Mouse (Mus musculus): ENCODE data around the gene Spata1. TPM values are rescaled to one million over a fixed set of nuclear protein-coding genes. Genes with fewer than 3 reads are reported as not detected.

Spata1 gene
- 6.4 and 7.5 TPM in 2 replicates for polyA plus RNA-seq (2015; fragmentation: Nextera tagmentation; extraction: Ambion mirVana)

DNA sequence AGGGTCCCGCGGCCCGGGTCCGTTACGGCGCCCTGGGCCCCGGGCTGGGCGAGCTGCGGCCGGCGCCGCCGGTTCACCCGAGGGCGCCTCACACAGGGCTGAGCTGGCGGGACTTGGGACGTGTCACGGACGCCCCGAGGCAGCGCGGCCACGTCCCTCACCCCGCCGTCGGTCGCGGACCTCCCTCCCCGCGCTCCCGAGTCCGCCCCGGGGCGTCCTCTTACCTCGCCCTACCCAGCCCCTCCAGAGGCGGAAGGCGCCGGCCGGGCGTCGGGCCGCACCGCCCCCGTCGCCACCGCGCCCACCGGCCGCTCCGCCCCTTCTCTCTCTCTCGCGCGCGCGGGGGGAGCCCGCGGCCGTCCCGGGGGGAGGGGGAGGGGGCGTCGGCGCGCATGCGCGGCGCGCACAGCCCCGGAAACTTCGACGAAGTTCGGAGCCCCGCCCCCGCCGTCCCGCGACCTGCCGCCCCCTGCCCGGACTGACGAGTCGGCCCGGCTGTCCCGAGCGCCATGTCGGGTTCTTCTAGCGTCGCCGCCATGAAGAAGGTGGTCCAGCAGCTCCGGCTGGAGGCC lies at the start of gene Spata1, which contains the start of gene Gng5:
TSS of gene Spata1 (minus strand) at position 323 of the 572 bp plus-strand sequence.
TSS of gene Gng5 (plus strand) at position 377 of the 572 bp plus-strand sequence.
- Histone ChIP-seq H3K36me3 (peaks cover 8% of the 10 kb centered on the region), H3K27ac (peak within 1 kb of the TSS; percentile 86), H3K9me3 (no peaks in the 10 kb centered on the region), H3K4me3 (peak within 1 kb of the TSS; percentile 79), H3K9ac (peak within 1 kb of the TSS; percentile 82), H3K4me2 (peak within 1 kb of the TSS; percentile 70), H3K27me3 (no peaks in the 10 kb centered on the region), H3K4me1 (replicated peaks) (peaks cover 29% of the 10 kb centered on the region)
- peak; percentile 90 for ATAC-seq (ENCODE audit: low FRiP score)
- under 1% methylated on average over 58 of the region's 88 CpGs for WGBS

DNA sequence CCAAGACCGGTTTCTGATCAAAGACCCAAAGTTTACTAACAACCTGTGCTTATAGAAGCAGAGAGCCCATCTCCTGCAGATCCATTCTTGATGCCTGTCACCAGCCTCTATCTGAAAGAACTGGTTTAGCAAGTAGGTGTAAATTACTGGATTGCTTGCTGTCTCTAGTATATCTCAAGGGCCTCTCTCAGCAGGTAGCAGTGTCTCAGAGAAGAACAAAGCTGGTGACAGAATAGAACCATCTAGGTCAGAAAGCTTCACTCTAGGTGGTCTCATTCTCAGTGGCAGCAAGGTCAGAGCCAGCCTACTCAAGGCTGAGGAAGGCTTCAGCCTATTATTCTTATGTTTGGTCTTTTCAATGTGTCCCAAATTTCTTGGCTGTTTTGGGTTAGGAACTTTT lies 44.1 kb upstream of the Spata1 start:
- H3K4me2 ChIP-seq: no peak overlapping the region
- H3K36me3 ChIP-seq: no peaks in the 10 kb centered on the region
- no peaks in the 10 kb centered on the region for H3K27me3 ChIP-seq
- H3K27ac ChIP-seq: no peak overlapping the region
- H3K4me3 ChIP-seq: no peak overlapping the region
- no peak overlapping the region for H3K9ac ChIP-seq
- no peaks in the 10 kb centered on the region for H3K4me1 ChIP-seq (replicated peaks)
- H3K9me3 ChIP-seq: no peaks in the 10 kb centered on the region; the same call in 1 of the 2 replicates
- 21% methylated on average over 1 of the region's 1 CpGs for WGBS
- no peak for ATAC-seq (ENCODE audit: low FRiP score)

- Histone ChIP-seq H3K4me3 (no peak overlapping the region), H3K9ac (no peak overlapping the region), H3K4me2 (no peak overlapping the region), H3K9me3 (no peaks in the 10 kb centered on the region; the same call in 1 of the 2 replicates), H3K4me1 (replicated peaks) (no peaks in the 10 kb centered on the region), H3K27ac (no peak overlapping the region), H3K27me3 (no peaks in the 10 kb centered on the region), H3K36me3 (no peaks in the 10 kb centered on the region)
- no peak for ATAC-seq (ENCODE audit: low FRiP score)
- 88% methylated on average over 4 of the region's 4 CpGs for WGBS
Measured at GRCm38 (mm10) chr3:146540521-146541273, 41.1 kb upstream of the Spata1 start.

- Histone ChIP-seq H3K36me3 (no peaks in the 10 kb centered on the region), H3K4me3 (no peak overlapping the region), H3K9ac (no peak overlapping the region), H3K27me3 (no peaks in the 10 kb centered on the region), H3K27ac (no peak overlapping the region), H3K4me2 (no peak overlapping the region), H3K4me1 (replicated peaks) (no peaks in the 10 kb centered on the region), H3K9me3 (no peaks in the 10 kb centered on the region)
- no peak for ATAC-seq (ENCODE audit: low FRiP score)
- WGBS: 66% methylated on average over 6 of the region's 6 CpGs
Measured at GRCm38 (mm10) chr3:146534986-146535385, 35.4 kb upstream of the Spata1 start.

DNA sequence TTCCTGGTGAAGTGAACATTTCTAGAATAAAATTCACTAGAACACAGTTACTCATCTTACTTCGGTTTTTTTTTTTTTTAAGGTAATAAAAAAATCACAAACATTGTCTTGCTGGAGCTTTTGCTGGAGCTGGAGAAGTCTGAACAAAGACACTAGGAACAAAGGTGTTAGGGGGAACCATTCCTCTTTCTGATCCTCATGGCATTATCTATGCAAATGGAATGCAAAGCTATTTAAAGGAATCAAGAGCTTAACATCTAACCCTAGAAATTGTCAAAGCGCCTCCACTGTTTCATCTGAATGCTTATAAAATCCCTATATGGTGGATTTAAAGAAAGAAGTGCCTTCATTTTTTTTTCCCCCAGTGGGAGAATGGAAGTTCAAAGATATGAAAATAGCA lies 28.8 kb upstream of the Spata1 start:
- Histone ChIP-seq H3K27me3 (no peaks in the 10 kb centered on the region), H3K9ac (no peak overlapping the region), H3K4me1 (replicated peaks) (no peaks in the 10 kb centered on the region), H3K4me2 (no peak overlapping the region), H3K4me3 (no peak overlapping the region), H3K27ac (no peak overlapping the region), H3K36me3 (no peaks in the 10 kb centered on the region), H3K9me3 (no peaks in the 10 kb centered on the region)
- 40% methylated on average over 2 of the region's 2 CpGs for WGBS
- no peak for ATAC-seq (ENCODE audit: low FRiP score)

DNA sequence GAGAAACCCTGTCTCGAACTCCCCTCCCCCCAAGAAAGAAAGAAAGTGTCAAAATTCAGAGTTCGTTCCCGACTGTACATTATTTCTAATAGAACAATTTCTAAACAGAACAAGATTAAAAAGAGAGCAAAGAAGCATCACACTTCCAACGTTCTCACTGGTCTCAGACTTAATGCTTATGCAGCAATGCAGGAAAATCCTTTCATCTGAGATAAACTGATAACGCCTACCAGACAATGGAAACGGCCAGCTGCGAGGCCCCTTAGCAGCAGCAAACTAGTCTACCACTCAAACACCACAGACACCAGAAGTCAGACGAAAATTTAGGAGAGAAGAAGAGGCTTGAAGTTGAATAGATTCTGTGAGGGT lies 22.1 kb upstream of the Spata1 start:
- peak overlapping the region; percentile 85 for H3K9ac ChIP-seq
- peaks cover 4% of the 10 kb centered on the region; the same call in 1 of the 2 replicates for H3K4me1 ChIP-seq (replicated peaks)
- ATAC-seq (ENCODE audit: low FRiP score): peak; percentile 13; the same call in 1 of the 2 replicates
- H3K27me3 ChIP-seq: no peaks in the 10 kb centered on the region
- H3K9me3 ChIP-seq: no peaks in the 10 kb centered on the region
- peaks cover 18% of the 10 kb centered on the region for H3K36me3 ChIP-seq
- WGBS: 14% methylated on average over 8 of the region's 8 CpGs
- H3K4me2 ChIP-seq: peak overlapping the region; percentile 67
- H3K4me3 ChIP-seq: peak overlapping the region; percentile 74
- peak overlapping the region; percentile 98 for H3K27ac ChIP-seq

- H3K36me3 ChIP-seq: peaks cover 18% of the 10 kb centered on the region
- peak within 1 kb of the TSS; percentile 74 for H3K4me3 ChIP-seq
- H3K9me3 ChIP-seq: no peaks in the 10 kb centered on the region
- H3K27me3 ChIP-seq: no peaks in the 10 kb centered on the region
- peak within 1 kb of the TSS; percentile 85 for H3K9ac ChIP-seq
- peaks cover 4% of the 10 kb centered on the region; the same call in 1 of the 2 replicates for H3K4me1 ChIP-seq (replicated peaks)
- H3K27ac ChIP-seq: peak within 1 kb of the TSS; percentile 98
- H3K4me2 ChIP-seq: peak within 1 kb of the TSS; percentile 67
- under 1% methylated on average over 76 of the region's 82 CpGs for WGBS
- peak; percentile 97 for ATAC-seq (ENCODE audit: low FRiP score)
Measured at GRCm38 (mm10) chr3:146520798-146521651, 21.5 kb upstream of the Spata1 start, which contains the start of gene Rpf1. Gene Rpf1, minus strand, starts transcription at chr3:146521429.

DNA sequence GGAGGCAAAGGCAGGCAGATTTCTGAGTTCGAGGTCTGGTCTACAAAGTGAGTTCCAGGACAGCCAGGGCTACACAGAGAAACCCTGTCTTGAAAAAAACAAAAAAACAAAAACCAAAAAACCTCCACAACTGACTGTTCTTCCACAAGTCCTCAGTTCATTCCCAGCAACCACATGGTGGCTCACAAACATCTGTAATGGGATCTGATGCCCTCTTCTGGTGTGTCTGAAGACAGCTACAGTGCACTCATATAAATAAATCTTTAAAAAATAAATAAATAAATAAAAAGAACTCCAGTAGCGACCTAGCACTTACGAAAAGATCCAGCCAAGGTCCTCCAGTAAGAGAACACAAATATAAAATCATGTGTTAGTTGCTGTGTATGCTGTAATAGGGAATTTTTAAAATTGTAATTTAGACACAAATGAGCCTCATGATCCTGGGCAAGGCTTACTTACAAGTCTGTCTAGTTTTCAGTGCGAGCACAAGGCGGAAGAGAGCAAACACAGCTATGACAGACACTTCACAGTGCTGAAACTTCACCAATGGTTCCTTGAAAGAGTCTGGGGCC lies 20.8 kb upstream of the Spata1 start:
- Histone ChIP-seq H3K27ac (peak overlapping the region; percentile 98), H3K36me3 (peaks cover 21% of the 10 kb centered on the region), H3K9ac (peak overlapping the region; percentile 85), H3K9me3 (no peaks in the 10 kb centered on the region), H3K4me1 (replicated peaks) (peaks cover 4% of the 10 kb centered on the region; the same call in 1 of the 2 replicates), H3K4me2 (peak overlapping the region; percentile 67), H3K27me3 (no peaks in the 10 kb centered on the region), H3K4me3 (peak overlapping the region; percentile 74)
- 42% methylated on average over 5 of the region's 5 CpGs for WGBS
- ATAC-seq (ENCODE audit: low FRiP score): peak; percentile 26

DNA sequence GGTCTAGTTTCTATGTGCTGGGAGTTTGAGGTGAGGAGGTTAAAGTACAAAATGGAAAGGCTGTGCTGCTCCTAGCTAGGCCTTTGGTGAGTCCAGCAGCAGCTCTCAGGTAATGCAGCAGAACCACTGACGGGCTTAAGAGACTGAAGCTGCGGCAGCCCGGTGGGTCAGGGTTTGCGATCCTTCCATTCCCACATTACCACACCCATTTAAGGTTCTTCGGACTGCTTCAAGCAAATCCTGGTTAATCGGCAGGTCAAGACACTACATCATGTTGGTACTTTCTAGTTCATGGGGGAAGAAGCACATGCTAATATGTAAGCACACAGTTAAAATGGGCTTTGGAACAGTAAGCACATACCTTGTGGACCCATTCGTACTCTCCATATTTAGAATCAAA lies 7.2 kb upstream of the Spata1 start:
- H3K9ac ChIP-seq: no peak overlapping the region
- peaks cover 64% of the 10 kb centered on the region for H3K36me3 ChIP-seq
- no peak for ATAC-seq (ENCODE audit: low FRiP score)
- no peaks in the 10 kb centered on the region for H3K9me3 ChIP-seq
- WGBS: 95% methylated on average over 7 of the region's 7 CpGs
- H3K4me2 ChIP-seq: no peak overlapping the region
- no peaks in the 10 kb centered on the region for H3K27me3 ChIP-seq
- no peak overlapping the region for H3K27ac ChIP-seq
- peaks cover 11% of the 10 kb centered on the region for H3K4me1 ChIP-seq (replicated peaks)
- no peak overlapping the region for H3K4me3 ChIP-seq

DNA sequence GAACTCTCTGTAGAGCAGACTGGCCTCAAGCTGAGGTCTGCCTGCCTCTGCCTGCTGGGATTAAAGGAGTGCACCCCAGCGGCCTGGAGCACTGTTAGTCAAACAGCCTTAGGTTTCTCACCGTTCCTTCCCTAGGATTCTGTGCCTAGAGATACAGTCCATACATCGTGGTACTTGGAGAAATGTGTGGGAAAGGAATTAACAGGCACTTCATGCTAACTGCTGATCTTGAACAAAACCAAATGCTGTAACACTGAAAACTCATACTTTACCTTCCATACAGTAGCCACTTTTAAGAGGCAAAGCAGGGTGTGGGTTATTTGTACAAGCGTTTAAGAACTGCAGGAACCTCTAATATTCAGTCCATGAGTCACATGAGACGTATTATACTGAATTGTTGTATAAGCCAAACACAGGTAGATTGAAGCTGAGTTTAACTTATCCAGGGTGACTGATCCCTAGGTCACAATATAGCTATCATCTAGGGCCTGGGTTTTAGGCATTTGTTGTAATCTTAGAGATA lies 2.1 kb upstream of the Spata1 start:
- 60% methylated on average over 5 of the region's 5 CpGs for WGBS
- Histone ChIP-seq H3K4me1 (replicated peaks) (peaks cover 29% of the 10 kb centered on the region), H3K27ac (no peak overlapping the region), H3K9me3 (no peaks in the 10 kb centered on the region), H3K9ac (peak overlapping the region; percentile 40; the same call in 1 of the 2 replicates), H3K27me3 (no peaks in the 10 kb centered on the region), H3K4me3 (peak overlapping the region; percentile 79), H3K4me2 (peak overlapping the region; percentile 70), H3K36me3 (peaks cover 20% of the 10 kb centered on the region)
- no peak for ATAC-seq (ENCODE audit: low FRiP score)

DNA sequence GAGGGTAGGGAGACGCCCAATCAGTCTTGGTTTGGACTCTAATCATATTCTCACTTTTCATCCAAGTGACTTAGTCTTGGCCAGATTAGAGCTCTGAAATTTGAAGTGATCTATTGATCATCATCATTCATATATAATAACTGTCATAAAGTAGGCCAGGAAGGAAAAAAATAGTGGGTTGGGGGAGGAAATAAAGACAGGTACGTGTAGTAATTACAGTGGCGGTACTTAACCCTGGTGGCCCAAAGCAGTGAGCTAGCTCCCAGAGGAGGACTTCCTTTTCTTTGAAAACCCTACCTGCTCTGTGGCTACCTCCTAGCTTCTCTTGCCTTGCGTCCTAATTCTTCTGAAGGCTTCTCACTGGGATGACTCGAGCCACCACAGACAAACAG lies 1.3 kb upstream of the Spata1 start:
- Histone ChIP-seq H3K27ac (peak overlapping the region; percentile 86; the same call in 1 of the 2 replicates), H3K36me3 (peaks cover 13% of the 10 kb centered on the region), H3K4me1 (replicated peaks) (peaks cover 29% of the 10 kb centered on the region), H3K4me2 (peak overlapping the region; percentile 70), H3K9me3 (no peaks in the 10 kb centered on the region), H3K9ac (peak overlapping the region; percentile 82), H3K27me3 (no peaks in the 10 kb centered on the region), H3K4me3 (peak overlapping the region; percentile 79)
- ATAC-seq (ENCODE audit: low FRiP score): no peak
- WGBS: 10% methylated on average over 5 of the region's 5 CpGs
